Mouse (Mus musculus): ENCODE measurements around the gene Spata21. TPM values are rescaled to one million over a fixed set of nuclear protein-coding genes. Genes with fewer than 3 reads are reported as not detected.

Gene Spata21
- polyA plus RNA-seq, 1 experiment from 2014 or later: not detected

DNA sequence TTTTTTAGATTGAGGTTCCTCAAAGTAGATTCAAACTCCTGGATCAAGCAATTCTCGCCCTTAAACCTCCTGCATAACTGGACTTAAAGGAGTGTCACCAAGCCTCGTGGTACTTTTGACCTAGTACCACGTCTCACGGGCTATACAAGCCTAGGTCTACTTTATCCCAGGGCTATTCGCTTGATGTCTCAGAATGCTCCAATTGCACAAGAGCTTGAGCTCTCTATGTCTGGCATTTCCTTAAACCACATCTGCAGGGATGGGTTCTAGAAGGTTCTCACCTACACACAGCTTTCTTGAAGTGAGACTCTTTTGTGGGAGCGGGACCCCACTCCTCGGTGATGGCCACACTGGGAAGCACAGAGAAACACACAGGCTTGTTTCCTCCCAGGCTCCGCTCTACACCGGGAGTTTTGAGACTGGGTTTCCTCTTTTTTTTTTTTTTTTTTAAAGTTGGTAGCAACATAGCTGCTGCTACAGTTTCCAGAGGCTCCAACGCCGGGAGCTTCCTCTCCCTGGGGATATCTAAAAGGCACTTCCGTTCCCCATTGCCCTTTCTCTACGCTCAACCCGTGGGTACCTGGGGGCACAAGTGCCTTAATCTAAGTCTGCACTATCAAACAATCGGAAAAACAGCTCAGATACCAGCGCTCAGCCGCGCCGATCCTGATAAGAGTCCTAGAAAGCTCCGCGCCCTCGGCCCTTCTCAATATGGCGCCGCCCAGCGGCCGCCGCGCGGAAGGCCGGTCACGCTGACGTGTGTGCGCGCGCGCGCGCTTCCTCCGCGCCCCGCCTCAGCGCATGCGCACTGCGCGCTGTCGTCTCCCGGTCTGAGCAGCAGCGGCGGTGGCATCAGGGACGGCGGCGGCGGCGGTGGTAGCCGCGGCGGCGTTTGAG is 59.2 kb downstream of the Spata21 start, which contains the start of gene Fbxo42:
Fbxo42 (plus strand) TSS at position 802 of the 897 bp plus-strand sequence.
- Histone ChIP-seq H3K27ac (ENCODE audit: low read depth, low read length) (peak within 1 kb of the TSS; percentile 83), H3K4me1 (replicated peaks; ENCODE audit: control insufficient read depth, insufficient read depth, low read length) (peaks cover 23% of the 10 kb centered on the region), H3K9me3 (ENCODE audit: control insufficient read depth, low read length) (no peaks in the 10 kb centered on the region), H3K9ac (ENCODE audit: low read depth, low read length) (peak within 1 kb of the TSS; percentile 98), H3K4me2 (peak within 1 kb of the TSS; percentile 93), H3K4me3 (ENCODE audit: low read depth, low read length) (peak within 1 kb of the TSS; percentile 100), H3K27me3 (replicated peaks; ENCODE audit: control insufficient read depth, insufficient read depth, low read length) (no peaks in the 10 kb centered on the region), H3K36me3 (ENCODE audit: control insufficient read depth, insufficient read depth, low read length) (no peaks in the 10 kb centered on the region)
- ATAC-seq (replicated peaks; ENCODE audit: low FRiP score) (peak; percentile 86), DNase-seq (ENCODE audit: low spot score) (peak; percentile 96)
- 7% methylated on average over 58 of the region's 58 CpGs for WGBS

DNA sequence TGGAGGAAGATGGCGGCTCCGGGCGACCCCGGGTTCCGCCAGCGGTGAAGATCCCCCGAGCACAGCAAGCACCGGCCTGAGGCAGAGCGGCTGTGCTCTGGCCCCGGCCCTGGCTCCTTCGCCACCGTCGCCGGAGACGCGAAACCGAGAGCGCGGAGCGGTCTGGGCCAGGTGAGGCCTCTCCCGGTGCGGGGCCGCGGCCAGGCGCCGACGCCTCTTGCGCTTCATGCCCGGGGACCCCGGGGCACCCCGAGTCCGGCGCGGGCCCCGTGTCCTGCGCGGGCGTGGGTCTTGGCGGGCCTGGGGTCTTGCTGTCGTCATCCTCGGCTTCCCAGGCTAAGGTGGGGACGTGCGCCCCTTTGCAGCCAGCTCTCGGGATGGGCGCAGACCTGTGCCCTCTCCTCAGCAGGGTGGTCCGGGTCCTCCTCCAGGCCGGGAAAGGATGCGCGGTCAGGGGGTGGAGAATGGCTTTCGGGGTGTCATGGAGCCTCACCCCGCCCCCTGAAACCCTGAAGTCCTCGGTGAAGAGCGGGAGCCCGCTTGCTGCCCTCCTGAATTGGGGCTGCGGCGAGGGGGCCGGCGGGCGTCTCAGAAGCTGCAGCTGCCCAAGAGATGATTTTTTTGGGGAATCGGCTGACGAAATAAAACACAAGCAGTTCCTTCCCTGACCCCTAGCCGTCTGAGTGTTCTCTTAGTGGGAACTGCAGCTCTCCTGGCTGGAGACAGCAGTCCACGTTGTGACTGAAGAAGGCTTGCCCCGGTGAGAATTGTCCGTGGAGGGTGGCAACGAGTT is 60.1 kb downstream of the Spata21 start:
- Histone ChIP-seq H3K27me3 (replicated peaks; ENCODE audit: control insufficient read depth, insufficient read depth, low read length) (no peaks in the 10 kb centered on the region), H3K4me1 (replicated peaks; ENCODE audit: control insufficient read depth, insufficient read depth, low read length) (peaks cover 23% of the 10 kb centered on the region), H3K9me3 (ENCODE audit: control insufficient read depth, low read length) (no peaks in the 10 kb centered on the region), H3K27ac (ENCODE audit: low read depth, low read length) (peak overlapping the region; percentile 83), H3K36me3 (ENCODE audit: control insufficient read depth, insufficient read depth, low read length) (no peaks in the 10 kb centered on the region), H3K9ac (ENCODE audit: low read depth, low read length) (peak overlapping the region; percentile 98), H3K4me3 (ENCODE audit: low read depth, low read length) (peak overlapping the region; percentile 100), H3K4me2 (peak overlapping the region; percentile 93)
- peak; percentile 67 for DNase-seq (ENCODE audit: low spot score)
- WGBS: under 1% methylated on average over 65 of the region's 66 CpGs
- peak; percentile 70 for ATAC-seq (replicated peaks; ENCODE audit: low FRiP score)

DNA sequence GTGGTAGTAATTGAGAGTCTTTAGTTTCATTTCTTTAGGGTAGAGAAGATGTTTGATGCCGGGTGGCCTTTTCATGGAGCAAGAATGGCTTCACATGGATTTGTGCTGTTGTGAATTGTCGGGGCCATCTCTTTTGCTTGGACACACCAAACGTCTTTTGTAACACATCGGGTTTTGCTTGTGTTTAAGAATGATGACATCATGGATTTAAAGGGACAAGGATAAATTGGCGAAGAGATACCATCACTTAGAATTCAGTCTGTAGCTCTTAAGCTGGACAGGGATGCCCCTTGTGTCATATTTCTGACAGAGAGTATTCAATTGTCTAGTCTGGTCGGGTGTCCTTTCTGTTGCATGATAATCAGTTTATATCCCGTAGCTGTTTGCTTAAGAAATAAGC is 61.0 kb downstream of the Spata21 start:
- no peak for DNase-seq (ENCODE audit: low spot score)
- WGBS: 36% methylated on average over 7 of the region's 7 CpGs

DNA sequence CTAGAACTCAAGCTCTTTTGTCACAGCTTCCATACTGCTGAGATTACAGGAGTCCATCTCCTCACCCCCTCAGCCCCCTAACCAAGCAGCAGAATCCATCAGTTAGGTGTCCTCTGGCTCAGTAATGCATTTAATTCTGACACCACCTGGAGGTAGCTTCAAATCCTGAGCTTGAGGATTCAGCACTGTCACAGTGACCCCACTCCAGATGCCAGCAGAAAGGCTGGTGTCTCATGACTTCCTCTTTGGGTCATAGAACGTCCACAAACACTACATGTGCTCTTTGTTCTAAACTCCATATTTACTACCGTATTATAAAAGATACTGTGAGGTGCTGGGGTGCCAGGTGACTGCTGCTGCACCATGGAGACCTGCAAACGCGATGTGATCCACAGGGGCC is 69.4 kb downstream of the Spata21 start:
- Histone ChIP-seq H3K9me3 (ENCODE audit: control insufficient read depth, low read length) (no peaks in the 10 kb centered on the region), H3K36me3 (ENCODE audit: control insufficient read depth, insufficient read depth, low read length) (no peaks in the 10 kb centered on the region), H3K4me1 (replicated peaks; ENCODE audit: control insufficient read depth, insufficient read depth, low read length) (peaks cover 57% of the 10 kb centered on the region), H3K4me3 (ENCODE audit: low read depth, low read length) (no peak overlapping the region), H3K27me3 (replicated peaks; ENCODE audit: control insufficient read depth, insufficient read depth, low read length) (no peaks in the 10 kb centered on the region), H3K9ac (ENCODE audit: low read depth, low read length) (peak overlapping the region; percentile 32; the same call in 1 of the 2 replicates), H3K4me2 (no peak overlapping the region), H3K27ac (ENCODE audit: low read depth, low read length) (no peak overlapping the region)
- WGBS: 76% methylated on average over 4 of the region's 4 CpGs
- ATAC-seq (replicated peaks; ENCODE audit: low FRiP score) (no peak), DNase-seq (ENCODE audit: low spot score) (no peak)

More for the DNA sequence above, 61.0 kb downstream of the Spata21 start:
- H3K4me1 ChIP-seq (replicated peaks; ENCODE audit: control insufficient read depth, insufficient read depth, low read length): peaks cover 23% of the 10 kb centered on the region
- H3K36me3 ChIP-seq (ENCODE audit: control insufficient read depth, insufficient read depth, low read length): no peaks in the 10 kb centered on the region
- peak overlapping the region; percentile 100 for H3K4me3 ChIP-seq (ENCODE audit: low read depth, low read length)
- peak overlapping the region; percentile 98 for H3K9ac ChIP-seq (ENCODE audit: low read depth, low read length)
- peak overlapping the region; percentile 93 for H3K4me2 ChIP-seq
- no peaks in the 10 kb centered on the region for H3K27me3 ChIP-seq (replicated peaks; ENCODE audit: control insufficient read depth, insufficient read depth, low read length)
- H3K9me3 ChIP-seq (ENCODE audit: control insufficient read depth, low read length): no peaks in the 10 kb centered on the region
- no peak overlapping the region for H3K27ac ChIP-seq (ENCODE audit: low read depth, low read length)
- ATAC-seq (replicated peaks; ENCODE audit: low FRiP score): no peak

DNA sequence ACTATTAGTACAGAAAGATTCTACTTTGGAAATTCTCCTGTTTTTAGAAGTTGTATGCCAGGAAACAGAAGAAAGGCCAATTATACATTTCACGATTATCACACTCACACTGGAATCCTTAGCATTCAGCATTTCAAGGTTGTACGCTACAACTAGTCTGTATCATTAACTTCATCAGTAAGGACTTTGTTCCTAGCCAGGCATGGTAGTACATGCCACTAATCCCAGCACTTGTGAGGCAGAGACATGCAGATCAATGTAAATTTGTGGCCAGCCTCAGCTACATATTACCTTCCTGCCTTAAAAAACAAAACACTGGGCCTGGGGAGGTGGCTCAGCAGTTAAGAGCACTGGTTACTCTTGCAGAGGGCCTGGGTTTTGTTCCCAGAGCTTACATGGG is 70.5 kb downstream of the Spata21 start:
- 0 out of 2 replicates have a peak overlapping the region, but pooled peaks have one; percentile 47 for H3K27ac ChIP-seq (ENCODE audit: low read depth, low read length)
- H3K4me3 ChIP-seq (ENCODE audit: low read depth, low read length): no peak overlapping the region
- no peaks in the 10 kb centered on the region for H3K36me3 ChIP-seq (ENCODE audit: control insufficient read depth, insufficient read depth, low read length)
- ATAC-seq (replicated peaks; ENCODE audit: low FRiP score) (no peak), DNase-seq (ENCODE audit: low spot score) (no peak)
- no peaks in the 10 kb centered on the region for H3K27me3 ChIP-seq (replicated peaks; ENCODE audit: control insufficient read depth, insufficient read depth, low read length)
- 0 out of 2 replicates have a peak overlapping the region, but pooled peaks have one; percentile 28 for H3K9ac ChIP-seq (ENCODE audit: low read depth, low read length)
- peaks cover 64% of the 10 kb centered on the region for H3K4me1 ChIP-seq (replicated peaks; ENCODE audit: control insufficient read depth, insufficient read depth, low read length)
- H3K4me2 ChIP-seq: peak overlapping the region; percentile 52
- WGBS: 84% methylated on average over 2 of the region's 2 CpGs
- no peaks in the 10 kb centered on the region for H3K9me3 ChIP-seq (ENCODE audit: control insufficient read depth, low read length)

DNA sequence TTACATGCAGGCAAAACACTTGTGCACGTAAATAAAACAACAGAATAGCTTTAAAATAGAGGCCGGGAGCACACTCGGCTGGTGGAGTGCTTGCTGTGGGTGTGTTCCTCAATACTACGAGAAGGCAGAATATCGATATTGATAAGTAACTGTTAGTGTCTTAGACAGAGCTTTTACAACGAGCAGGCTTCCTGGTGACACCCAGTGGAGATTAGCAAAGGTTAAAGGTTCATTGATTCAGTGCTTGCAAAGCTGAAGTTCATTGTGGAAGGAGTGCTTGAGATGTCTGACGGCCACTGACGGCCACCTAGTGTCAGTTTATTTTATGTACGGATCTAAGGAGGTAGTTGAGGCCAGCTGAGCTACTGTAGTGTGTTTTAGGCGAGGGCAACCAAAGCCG is 71.0 kb downstream of the Spata21 start:
- Histone ChIP-seq H3K4me1 (replicated peaks; ENCODE audit: control insufficient read depth, insufficient read depth, low read length) (peaks cover 64% of the 10 kb centered on the region), H3K9ac (ENCODE audit: low read depth, low read length) (0 out of 2 replicates have a peak overlapping the region, but pooled peaks have one; percentile 28), H3K4me2 (peak overlapping the region; percentile 52), H3K4me3 (ENCODE audit: low read depth, low read length) (no peak overlapping the region), H3K36me3 (ENCODE audit: control insufficient read depth, insufficient read depth, low read length) (no peaks in the 10 kb centered on the region), H3K27me3 (replicated peaks; ENCODE audit: control insufficient read depth, insufficient read depth, low read length) (no peaks in the 10 kb centered on the region), H3K27ac (ENCODE audit: low read depth, low read length) (0 out of 2 replicates have a peak overlapping the region, but pooled peaks have one; percentile 47), H3K9me3 (ENCODE audit: control insufficient read depth, low read length) (no peaks in the 10 kb centered on the region)
- ATAC-seq (replicated peaks; ENCODE audit: low FRiP score) (no peak), DNase-seq (ENCODE audit: low spot score) (no peak)
- 37% methylated on average over 11 of the region's 11 CpGs for WGBS

DNA sequence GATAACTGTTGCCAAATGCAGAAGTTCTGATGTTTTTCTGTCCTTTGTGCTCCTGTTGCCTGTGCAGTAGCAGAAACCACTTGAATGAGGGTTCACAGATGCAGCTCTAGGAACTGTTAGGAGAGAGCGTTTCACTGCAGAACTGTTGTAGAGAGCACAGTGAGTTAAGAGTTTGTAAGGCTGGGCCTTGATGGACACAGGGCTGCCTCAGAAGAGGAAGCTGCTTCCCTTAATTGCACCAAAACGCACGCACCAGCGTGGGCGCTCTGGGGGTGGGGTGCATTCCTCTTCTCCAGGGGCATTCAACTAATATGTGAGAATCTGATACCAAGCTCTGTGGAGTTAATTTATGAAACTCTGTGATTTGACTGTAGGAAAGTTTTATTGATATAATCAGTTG is 71.5 kb downstream of the Spata21 start:
- no peak for DNase-seq (ENCODE audit: low spot score)
- Histone ChIP-seq H3K9ac (ENCODE audit: low read depth, low read length) (no peak overlapping the region), H3K4me2 (no peak overlapping the region), H3K36me3 (ENCODE audit: control insufficient read depth, insufficient read depth, low read length) (no peaks in the 10 kb centered on the region), H3K4me1 (replicated peaks; ENCODE audit: control insufficient read depth, insufficient read depth, low read length) (peaks cover 61% of the 10 kb centered on the region), H3K9me3 (ENCODE audit: control insufficient read depth, low read length) (no peaks in the 10 kb centered on the region), H3K27ac (ENCODE audit: low read depth, low read length) (no peak overlapping the region), H3K27me3 (replicated peaks; ENCODE audit: control insufficient read depth, insufficient read depth, low read length) (no peaks in the 10 kb centered on the region), H3K4me3 (ENCODE audit: low read depth, low read length) (no peak overlapping the region)
- 52% methylated on average over 5 of the region's 5 CpGs for WGBS
- no peak for ATAC-seq (replicated peaks; ENCODE audit: low FRiP score)

DNA sequence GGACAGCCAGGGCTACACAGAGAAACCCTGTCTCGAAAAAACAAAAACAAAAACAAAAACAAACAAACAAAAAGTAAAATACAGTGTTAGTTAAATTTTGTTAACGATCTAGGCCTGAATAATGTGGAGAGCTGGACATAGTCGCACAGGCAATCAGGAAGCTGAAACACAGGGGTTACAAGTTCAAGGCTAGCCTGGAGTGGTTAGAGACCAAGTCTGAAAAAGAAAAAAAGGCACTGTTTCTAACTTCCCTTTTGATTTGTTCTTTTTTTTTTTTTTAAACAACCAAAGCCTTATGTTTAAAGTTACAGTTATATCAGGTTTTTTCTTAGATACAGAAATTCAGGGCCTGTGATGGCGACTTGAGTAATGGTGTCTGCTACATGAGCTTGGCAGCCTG is 72.1 kb downstream of the Spata21 start:
- peaks cover 59% of the 10 kb centered on the region for H3K4me1 ChIP-seq (replicated peaks; ENCODE audit: control insufficient read depth, insufficient read depth, low read length)
- DNase-seq (ENCODE audit: low spot score) (no peak), ATAC-seq (replicated peaks; ENCODE audit: low FRiP score) (no peak)
- no peak overlapping the region for H3K4me3 ChIP-seq (ENCODE audit: low read depth, low read length)
- WGBS: 82% methylated on average over 4 of the region's 4 CpGs
- no peaks in the 10 kb centered on the region for H3K36me3 ChIP-seq (ENCODE audit: control insufficient read depth, insufficient read depth, low read length)
- no peak overlapping the region for H3K4me2 ChIP-seq
- no peak overlapping the region for H3K9ac ChIP-seq (ENCODE audit: low read depth, low read length)
- H3K9me3 ChIP-seq (ENCODE audit: control insufficient read depth, low read length): no peaks in the 10 kb centered on the region
- H3K27ac ChIP-seq (ENCODE audit: low read depth, low read length): no peak overlapping the region
- H3K27me3 ChIP-seq (replicated peaks; ENCODE audit: control insufficient read depth, insufficient read depth, low read length): no peaks in the 10 kb centered on the region
